Mouse (Mus musculus) neural tube, embryonic 13.5 days (tissue): ENCODE measurements around the gene Ccl9. TPM values are rescaled to one million over a fixed set of nuclear protein-coding genes. Genes with fewer than 3 reads are reported as not detected.

Experiments
- ATAC-seq: fragments of 200-750 bp; cut with Nextera tagmentation; 2 replicates; pipeline ENCODE4 v1.8.0; 2017; ENCODE audit warnings: low read depth, mild to moderate bottlenecking, moderate TSS enrichment, moderate library complexity
- H3K27ac ChIP-seq: fragments of 300-500 bp; sonication (generic); replicated peaks from 2 replicates; pipeline ENCODE4 v1.5.1; 2015; ENCODE audit warnings: moderate library complexity, mild to moderate bottlenecking, inconsistent platforms
- H3K27me3 ChIP-seq: fragments of 300-500 bp; sonication (generic); 2 replicates; pipeline ENCODE4 v1.6.1; 2015; ENCODE audit warnings: mild to moderate bottlenecking, inconsistent platforms
- H3K36me3 ChIP-seq: fragments of 300-500 bp; sonication (generic); 2 replicates; pipeline ENCODE4 v1.6.1; 2015; ENCODE audit warnings: mild to moderate bottlenecking, inconsistent platforms
- H3K4me1 ChIP-seq: fragments of 300-500 bp; sonication (generic); replicated peaks from 2 replicates; pipeline ENCODE4 v1.6.1; 2015; ENCODE audit warnings: inconsistent platforms
- H3K4me2 ChIP-seq: fragments of 300-500 bp; sonication (generic); 2 replicates; pipeline ENCODE4 v1.6.1; 2015; ENCODE audit warnings: inconsistent platforms, mild to moderate bottlenecking, moderate library complexity
- H3K4me3 ChIP-seq: fragments of 300-500 bp; sonication (generic); 2 replicates; pipeline ENCODE4 v1.5.1; 2015; ENCODE audit warnings: mild to moderate bottlenecking, inconsistent platforms
- H3K9ac ChIP-seq: fragments of 300-500 bp; sonication (generic); 2 replicates; pipeline ENCODE4 v1.6.1; 2015; ENCODE audit warnings: moderate library complexity, mild to moderate bottlenecking, inconsistent platforms
- H3K9me3 ChIP-seq: fragments of 300-500 bp; sonication (generic); 2 replicates; pipeline ENCODE4 v1.6.1; 2016; ENCODE audit warnings: inconsistent platforms
- WGBS: fragments of 180-500 bp; shearing (Covaris S2); methylation state at CpG from one replicate; pipeline ENCODE4 v1.1.7; 2015; 5-methylcytosine and 5-hydroxymethylcytosine counted together
- polyA plus RNA-seq: library from polyadenylated mRNA; unstranded; fragments of >200 nt; fragmentation: Nextera tagmentation; extraction: Ambion mirVana; gene quantifications from 2 replicates; pipeline ENCODE4 v1.2.1, GENCODE M21; 2015

Ccl9 gene
- polyA plus RNA-seq, 1 experiment from 2014 or later: 2.4 TPM

GRCm38 (mm10) chr11:83597796-83598195, 19.4 kb upstream of the Ccl9 start:
- 90% methylated on average over 7 of the region's 7 CpGs for WGBS
- no peak overlapping the region for H3K9ac ChIP-seq
- H3K36me3 ChIP-seq: no peaks in the 10 kb centered on the region
- H3K9me3 ChIP-seq: no peaks in the 10 kb centered on the region
- no peak for ATAC-seq
- no peak overlapping the region for H3K27ac ChIP-seq
- H3K4me3 ChIP-seq: no peak overlapping the region
- no peaks in the 10 kb centered on the region for H3K27me3 ChIP-seq
- no peaks in the 10 kb centered on the region for H3K4me1 ChIP-seq
- H3K4me2 ChIP-seq: no peak overlapping the region

DNA sequence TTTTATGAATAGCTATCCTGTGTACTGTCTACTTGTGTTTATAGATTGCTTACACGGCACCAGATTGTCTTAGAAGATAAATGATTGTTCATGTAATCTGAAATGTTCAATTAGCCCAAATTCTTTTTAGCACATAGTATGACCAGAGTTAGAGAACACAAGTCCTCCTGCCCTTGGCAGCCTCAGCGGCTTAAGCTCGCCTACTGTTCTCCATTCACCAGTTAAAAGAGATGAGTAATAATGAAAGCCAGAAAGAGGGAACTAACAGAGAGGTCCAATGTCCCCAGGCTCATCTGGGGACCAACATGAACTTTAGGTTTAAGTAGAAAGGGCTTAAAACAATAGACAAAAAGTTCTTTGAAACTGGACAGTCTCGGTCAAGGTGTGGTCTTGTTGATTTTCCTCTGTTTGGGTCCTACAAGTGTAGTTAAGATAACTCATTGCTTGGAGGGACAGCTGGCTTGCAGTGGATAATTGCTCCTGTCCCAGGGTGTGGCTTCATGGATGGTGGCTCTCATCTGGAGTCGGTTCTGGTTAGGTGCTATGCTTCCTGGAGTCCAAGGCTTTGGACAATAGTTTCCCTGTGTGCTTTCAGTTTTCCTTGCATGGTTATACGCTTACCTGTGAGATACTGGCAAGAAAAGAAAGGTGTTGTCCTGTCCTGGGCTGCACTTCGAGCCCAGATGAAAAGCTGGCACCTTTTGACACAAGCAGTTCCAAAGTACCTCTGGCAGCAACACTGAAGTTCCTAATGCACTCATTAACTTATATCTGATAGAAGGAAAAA, 17.4 kb upstream of the Ccl9 start:
- H3K4me2 ChIP-seq: no peak overlapping the region
- H3K27me3 ChIP-seq: no peaks in the 10 kb centered on the region
- no peak for ATAC-seq
- H3K9me3 ChIP-seq: no peaks in the 10 kb centered on the region
- 83% methylated on average over 7 of the region's 7 CpGs for WGBS
- no peak overlapping the region for H3K27ac ChIP-seq
- no peaks in the 10 kb centered on the region for H3K36me3 ChIP-seq
- no peak overlapping the region for H3K4me3 ChIP-seq
- H3K4me1 ChIP-seq: no peaks in the 10 kb centered on the region
- no peak overlapping the region for H3K9ac ChIP-seq

DNA sequence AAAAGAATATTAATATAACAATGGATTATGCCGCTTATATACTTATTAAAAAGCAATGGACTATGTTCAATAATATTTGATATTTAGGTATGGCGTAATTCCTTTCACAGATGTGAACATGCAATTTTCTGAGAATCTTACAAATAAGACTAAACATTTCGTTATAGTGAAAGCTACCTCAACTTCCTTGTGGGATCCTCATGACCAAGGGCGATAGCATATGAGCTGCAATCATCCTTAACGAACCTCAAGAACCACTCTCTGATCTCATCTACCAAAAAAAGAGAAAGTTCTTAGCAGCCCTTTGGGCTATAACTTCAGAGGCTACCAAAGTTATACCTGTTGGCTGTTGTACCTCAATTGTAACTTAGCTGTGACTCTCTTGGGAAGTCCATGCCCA, 15.0 kb upstream of the Ccl9 start:
- H3K9ac ChIP-seq: no peak overlapping the region
- H3K36me3 ChIP-seq: no peaks in the 10 kb centered on the region
- H3K27ac ChIP-seq: no peak overlapping the region
- H3K9me3 ChIP-seq: no peaks in the 10 kb centered on the region
- no peaks in the 10 kb centered on the region for H3K27me3 ChIP-seq
- no peaks in the 10 kb centered on the region for H3K4me1 ChIP-seq
- ATAC-seq: no peak
- 91% methylated on average over 5 of the region's 5 CpGs for WGBS
- H3K4me3 ChIP-seq: no peak overlapping the region
- H3K4me2 ChIP-seq: no peak overlapping the region

- H3K4me1 ChIP-seq: no peaks in the 10 kb centered on the region
- no peaks in the 10 kb centered on the region for H3K36me3 ChIP-seq
- H3K4me2 ChIP-seq: no peak within 1 kb of the TSS
- H3K4me3 ChIP-seq: no peak within 1 kb of the TSS
- no peak within 1 kb of the TSS for H3K27ac ChIP-seq
- no peak within 1 kb of the TSS for H3K9ac ChIP-seq
- ATAC-seq: no peak
- H3K27me3 ChIP-seq: no peaks in the 10 kb centered on the region
- no peaks in the 10 kb centered on the region for H3K9me3 ChIP-seq
- 67% methylated on average over 2 of the region's 2 CpGs for WGBS
Observed at GRCm38 (mm10) chr11:83592853-83593252, 14.4 kb upstream of the Ccl9 start, which contains the start of gene Ccl6. Ccl6 (minus strand) TSS chr11:83593087.

- no peak overlapping the region for H3K27ac ChIP-seq
Observed at GRCm38 (mm10) chr11:83584232-83584631, 5.8 kb upstream of the Ccl9 start.

GRCm38 (mm10) chr11:83583450-83583754, 5.0 kb upstream of the Ccl9 start:
- no peaks in the 10 kb centered on the region for H3K27me3 ChIP-seq
- no peaks in the 10 kb centered on the region for H3K9me3 ChIP-seq
- H3K27ac ChIP-seq: no peak overlapping the region
- no peak overlapping the region for H3K4me3 ChIP-seq
- no peaks in the 10 kb centered on the region for H3K36me3 ChIP-seq
- no peak for ATAC-seq
- H3K4me1 ChIP-seq: no peaks in the 10 kb centered on the region
- H3K4me2 ChIP-seq: no peak overlapping the region
- no peak overlapping the region for H3K9ac ChIP-seq

More at GRCm38 (mm10) chr11:83584232-83584631, 5.8 kb upstream of the Ccl9 start:
- Histone ChIP-seq H3K27me3 (no peaks in the 10 kb centered on the region), H3K4me1 (no peaks in the 10 kb centered on the region), H3K4me3 (no peak overlapping the region), H3K36me3 (no peaks in the 10 kb centered on the region), H3K9ac (no peak overlapping the region), H3K9me3 (no peaks in the 10 kb centered on the region), H3K4me2 (no peak overlapping the region)
- no peak for ATAC-seq
- whole genome bisulfite sequencing: 84% methylated on average over 2 of the region's 2 CpGs

DNA sequence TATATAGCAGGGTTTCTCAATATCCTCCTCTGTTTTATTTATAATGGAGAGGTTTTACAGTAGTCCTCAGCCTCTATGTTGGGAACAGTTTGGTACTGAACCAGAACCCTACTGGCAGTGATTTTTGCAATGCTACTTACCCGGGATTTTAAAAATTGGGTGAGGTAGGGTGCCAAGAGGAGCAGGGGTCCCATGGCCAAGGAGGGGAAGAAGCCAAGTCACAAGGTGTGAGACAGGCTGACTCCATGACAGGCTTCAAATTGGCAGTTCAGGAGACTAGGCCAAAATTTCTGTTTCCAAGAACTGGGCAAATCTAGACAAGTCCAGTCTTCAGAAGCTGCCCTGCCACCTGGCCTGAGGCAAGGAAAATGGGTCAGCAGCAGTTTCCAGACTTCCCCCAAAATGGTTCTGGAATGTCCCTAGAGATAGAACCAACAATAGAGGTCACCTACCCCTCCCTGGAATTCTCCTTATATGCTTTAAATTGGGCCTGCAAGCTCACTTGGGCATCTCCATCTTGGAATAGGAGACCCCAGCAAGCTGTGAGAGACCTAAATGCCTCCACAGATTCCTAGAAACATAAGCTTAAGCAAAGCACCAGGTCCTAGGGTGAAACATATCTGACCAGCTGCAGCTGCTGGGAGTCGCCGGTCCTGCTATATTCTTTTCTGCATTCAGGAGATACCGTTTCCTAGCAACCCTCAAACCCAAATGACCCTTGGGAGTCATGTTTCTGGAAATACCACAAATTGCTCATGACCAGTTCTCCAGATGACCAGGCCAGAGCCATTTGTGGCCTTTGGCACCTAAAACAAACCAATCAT, 4.4 kb upstream of the Ccl9 start:
- H3K4me3 ChIP-seq: no peak overlapping the region
- H3K27ac ChIP-seq: no peak overlapping the region
- H3K4me1 ChIP-seq: no peaks in the 10 kb centered on the region
- WGBS: 75% methylated on average over 4 of the region's 4 CpGs
- H3K9ac ChIP-seq: no peak overlapping the region
- no peaks in the 10 kb centered on the region for H3K9me3 ChIP-seq
- H3K36me3 ChIP-seq: no peaks in the 10 kb centered on the region
- H3K27me3 ChIP-seq: no peaks in the 10 kb centered on the region
- no peak for ATAC-seq
- no peak overlapping the region for H3K4me2 ChIP-seq

DNA sequence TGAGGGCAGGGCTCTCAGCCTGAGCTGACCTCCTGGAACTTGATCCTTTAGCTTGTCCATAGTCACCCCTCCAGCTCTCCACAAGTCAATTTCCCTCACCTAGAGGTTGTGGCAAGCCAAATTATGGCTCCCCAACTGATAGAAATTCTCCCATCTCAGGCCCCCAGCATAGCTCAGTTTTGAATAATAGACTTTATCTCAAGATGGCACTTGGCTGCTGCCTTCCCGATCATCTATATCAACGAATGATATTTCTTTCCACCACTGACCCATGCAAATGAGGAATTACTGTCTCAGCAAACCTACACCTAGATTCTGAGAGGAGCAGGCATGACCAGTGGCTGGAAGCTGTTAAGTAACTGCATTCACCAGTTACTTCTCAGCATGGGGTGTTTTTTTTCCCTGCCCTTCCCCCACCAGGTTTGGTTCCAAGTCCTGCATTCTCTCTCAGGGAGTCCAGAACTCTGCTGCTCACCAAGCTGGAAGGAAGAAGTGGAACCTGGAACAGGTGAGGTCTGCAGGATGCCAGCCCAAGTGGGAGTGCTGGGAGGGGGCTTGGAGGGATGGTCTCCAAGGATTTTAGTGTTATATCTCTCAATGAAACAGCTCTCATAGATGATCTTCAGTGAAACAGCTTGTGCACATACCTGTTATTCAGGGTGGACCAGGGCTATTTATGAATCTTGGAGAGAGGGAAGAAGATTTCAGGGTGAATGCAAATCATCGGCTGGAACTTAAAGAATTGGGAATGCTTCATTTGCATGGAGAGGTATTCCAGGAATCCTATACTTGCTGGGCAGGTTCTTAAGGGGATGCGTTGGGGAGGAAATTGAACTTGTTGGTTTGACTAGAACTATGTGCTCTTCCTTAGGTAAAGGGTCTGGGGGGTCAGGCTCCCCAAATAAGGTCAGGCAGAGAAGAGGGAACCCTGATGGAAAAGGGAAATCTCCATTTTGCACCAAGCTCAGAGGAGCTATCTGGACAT, 3.5 kb upstream of the Ccl9 start:
- Histone ChIP-seq H3K9me3 (no peaks in the 10 kb centered on the region), H3K4me2 (no peak overlapping the region), H3K4me1 (no peaks in the 10 kb centered on the region), H3K36me3 (no peaks in the 10 kb centered on the region), H3K27ac (no peak overlapping the region), H3K9ac (no peak overlapping the region), H3K4me3 (no peak overlapping the region), H3K27me3 (no peaks in the 10 kb centered on the region)
- 86% methylated on average over 4 of the region's 4 CpGs for WGBS
- no peak for ATAC-seq

DNA sequence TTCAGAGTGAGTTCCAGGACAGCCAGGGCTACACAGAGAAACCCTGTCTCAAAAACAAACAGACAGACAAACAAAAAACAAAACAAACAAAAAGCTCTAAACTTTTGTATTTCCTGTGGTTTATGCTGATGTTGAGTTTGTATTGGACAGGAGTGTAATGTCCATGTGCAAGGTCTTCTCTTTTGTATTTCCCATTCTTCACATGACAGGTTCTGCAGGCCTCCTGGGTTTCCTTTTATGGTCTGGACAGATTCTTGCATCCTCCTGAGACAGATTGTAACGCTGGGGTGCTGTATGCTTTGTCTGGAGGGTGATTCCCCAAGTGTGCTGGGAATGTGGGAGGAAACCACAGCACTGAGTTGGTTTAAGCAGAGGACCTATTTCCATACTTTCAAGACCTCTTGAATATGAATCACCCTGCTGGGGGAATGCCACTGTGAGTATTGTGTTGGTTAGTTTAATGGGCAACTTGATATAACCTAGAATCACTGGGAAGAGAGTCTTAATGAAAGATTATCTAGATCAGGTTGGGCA, 2.3 kb upstream of the Ccl9 start:
- Histone ChIP-seq H3K4me2 (no peak overlapping the region), H3K9me3 (no peaks in the 10 kb centered on the region), H3K27ac (no peak overlapping the region), H3K27me3 (no peaks in the 10 kb centered on the region), H3K36me3 (no peaks in the 10 kb centered on the region), H3K4me1 (no peaks in the 10 kb centered on the region), H3K4me3 (no peak overlapping the region), H3K9ac (no peak overlapping the region)
- 78% methylated on average over 1 of the region's 1 CpGs for WGBS
- ATAC-seq: no peak

DNA sequence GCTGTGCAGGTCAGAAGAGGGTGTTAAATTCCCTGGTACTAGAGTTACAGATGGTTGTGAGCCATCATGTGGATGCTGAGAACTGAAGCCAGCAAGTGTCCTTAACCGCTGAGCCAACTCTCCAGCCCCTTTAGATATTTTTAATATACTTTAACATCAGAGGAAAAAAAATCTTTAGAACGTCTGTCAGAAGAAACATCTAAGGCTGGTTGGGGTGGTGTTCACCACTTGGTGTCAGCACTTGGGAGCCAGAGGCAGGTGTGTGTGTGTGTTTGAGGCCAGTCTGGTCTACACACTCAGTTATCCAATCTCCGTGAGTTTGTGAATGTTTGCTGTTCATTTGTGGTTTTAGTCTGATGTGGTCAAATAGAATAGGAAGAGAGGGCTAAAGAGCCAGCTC, 563 bp upstream of the Ccl9 start:
- H3K9ac ChIP-seq: no peak overlapping the region
- H3K4me2 ChIP-seq: no peak overlapping the region
- no peak overlapping the region for H3K27ac ChIP-seq
- WGBS: 85% methylated on average over 3 of the region's 3 CpGs
- H3K36me3 ChIP-seq: no peaks in the 10 kb centered on the region
- no peak overlapping the region for H3K4me3 ChIP-seq
- no peak for ATAC-seq
- no peaks in the 10 kb centered on the region for H3K9me3 ChIP-seq
- no peaks in the 10 kb centered on the region for H3K27me3 ChIP-seq
- H3K4me1 ChIP-seq: no peaks in the 10 kb centered on the region

- Histone ChIP-seq H3K9ac (no peak overlapping the region), H3K27me3 (no peaks in the 10 kb centered on the region), H3K4me3 (no peak overlapping the region), H3K36me3 (no peaks in the 10 kb centered on the region), H3K27ac (no peak overlapping the region), H3K9me3 (no peaks in the 10 kb centered on the region), H3K4me1 (no peaks in the 10 kb centered on the region), H3K4me2 (no peak overlapping the region)
- 83% methylated on average over 4 of the region's 4 CpGs for whole genome bisulfite sequencing
- ATAC-seq: no peak
Observed at GRCm38 (mm10) chr11:83576927-83577555, 1.4 kb downstream of the Ccl9 start.
